Mouse (Mus musculus) embryonic fibroblast, embryonic 13.5 days (primary cell): Measurements from ENCODE around the gene Fam160a1.

Source experiments
- CTCF ChIP-seq: IDR thresholded peaks from 2 replicates; pipeline ENCODE4 v1.5.1; 2011; ENCODE audit warnings: mild to moderate bottlenecking, control low read depth, low read length, moderate library complexity, borderline replicate concordance; ENCODE audit not compliant: insufficient read depth
- POLR2A ChIP-seq: IDR thresholded peaks from 2 replicates; pipeline ENCODE4 v1.6.1; 2011; ENCODE audit warnings: low read depth, mild to moderate bottlenecking, control low read depth, low read length, moderate library complexity

DNA sequence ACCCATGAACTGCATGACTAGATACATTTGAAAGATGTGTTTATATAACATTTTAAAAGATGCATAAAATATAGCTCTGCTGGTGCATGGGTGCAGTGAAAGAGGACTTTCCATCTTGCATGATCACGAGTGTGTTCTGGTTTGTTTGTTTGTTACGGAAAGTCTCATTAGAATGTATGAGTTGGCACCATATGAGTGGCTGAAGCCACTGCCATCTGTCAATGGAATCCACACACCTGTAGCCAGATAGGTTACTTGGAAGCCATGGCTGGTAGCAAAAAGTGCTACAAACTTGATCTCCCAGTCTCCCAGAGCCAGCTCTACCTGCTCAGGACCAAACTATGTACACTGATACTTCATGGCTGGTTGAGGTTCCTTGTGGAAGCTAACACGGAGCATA is 161.6 kb downstream of the Fam160a1 start:
- TF ChIP-seq POLR2A (no peak), CTCF (no peak)
